Mouse (Mus musculus) left cerebral cortex, postnatal 14 days (tissue): ENCODE results near the gene Gm10203. TPM values are rescaled to one million over a fixed set of nuclear protein-coding genes. Genes with fewer than 3 reads are reported as not detected.

Experiments used
- DNase-seq, 2 experiments: peaks; one replicate each; pipeline ENCODE4 v3.0.0; 2021 to 2022; ENCODE audit warnings: low spot score in 2 of 2, mixed read lengths in 1 of 2
- intact Hi-C: fragments of 180-260 bp; cut with DNase I; formaldehyde crosslinking; loops from one replicate; pipeline ENCODE4 v1.15.1; 2025
- total RNA-seq, 2 experiments: library from RNA; stranded (reverse); gene quantifications; 2 replicates each; pipeline ENCODE4 v1.2.3; 2021

Gm10203 gene
- total RNA-seq, 2 experiments from 2014 or later = not detected

DNA sequence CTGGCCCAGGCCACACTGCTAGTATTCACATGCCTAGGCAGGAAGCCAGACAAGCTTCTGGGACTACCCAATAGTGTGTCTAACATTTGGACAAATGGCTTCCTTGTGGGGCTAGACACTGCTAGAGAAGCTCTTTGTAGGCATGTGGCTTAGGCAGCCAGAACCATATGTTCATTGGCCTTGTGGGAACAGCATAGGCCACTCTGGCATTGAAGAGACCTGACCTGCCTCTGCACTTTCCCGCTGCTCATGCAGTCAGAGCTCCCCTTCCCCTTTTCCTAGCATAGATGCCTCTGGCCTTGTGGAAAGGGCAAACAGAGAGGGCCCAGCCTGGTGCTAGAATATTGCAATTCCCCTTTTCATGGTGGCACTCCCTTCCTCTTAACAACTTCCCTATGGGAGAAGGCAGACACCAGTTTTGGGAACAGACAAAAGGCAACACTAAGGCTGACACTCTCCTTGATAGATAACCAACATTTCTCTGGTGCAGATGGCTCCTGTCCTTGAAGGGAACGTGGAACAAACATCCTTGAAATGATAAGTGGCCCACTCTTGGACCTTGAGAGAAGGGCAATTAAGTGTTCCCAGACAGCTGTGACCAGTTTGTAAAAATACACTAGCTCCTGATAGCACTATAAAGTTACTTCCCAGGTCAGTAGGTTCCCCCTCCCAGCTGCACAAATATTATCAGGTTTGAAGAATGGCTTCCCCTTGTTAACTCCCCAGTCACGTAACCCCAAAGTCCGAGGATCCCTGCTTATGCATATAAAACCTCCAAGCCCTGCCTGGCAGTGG, 44.1 kb downstream of the Gm10203 start:
- peak; percentile 14 to 18 for DNase-seq
- intact Hi-C loops = no loop called here

DNA sequence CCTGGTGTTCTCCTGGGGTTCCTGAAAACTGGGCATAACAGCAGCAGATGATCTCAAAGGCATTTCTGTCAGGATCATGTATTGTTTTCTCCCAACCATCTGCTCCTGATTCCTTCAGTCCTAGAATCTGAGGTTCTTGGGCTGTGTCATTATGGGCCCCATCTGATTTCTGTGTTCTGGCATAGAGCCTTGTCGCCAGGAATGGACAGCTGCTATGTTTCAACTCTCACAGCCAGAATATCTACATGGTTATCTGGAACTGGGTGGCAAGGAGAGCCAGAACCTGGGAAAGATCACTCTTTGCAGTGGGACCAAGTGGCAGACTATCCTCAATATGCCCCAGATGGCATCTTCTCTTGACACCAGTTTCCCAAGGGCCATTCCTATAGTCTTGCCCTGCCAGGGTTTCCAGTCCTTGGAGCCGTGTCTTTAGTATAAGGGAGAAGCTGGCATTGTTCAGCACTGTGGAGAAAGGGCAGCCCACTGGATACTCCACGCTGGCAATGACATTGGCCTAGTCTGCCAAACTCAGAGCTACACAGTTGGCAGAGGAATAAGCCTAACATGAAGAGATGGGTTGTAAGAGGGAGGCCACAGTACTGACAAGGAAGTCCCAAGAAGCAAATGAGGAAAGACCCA, 45.1 kb downstream of the Gm10203 start:
- intact Hi-C loops = no loop called here
- no peak for DNase-seq

DNA sequence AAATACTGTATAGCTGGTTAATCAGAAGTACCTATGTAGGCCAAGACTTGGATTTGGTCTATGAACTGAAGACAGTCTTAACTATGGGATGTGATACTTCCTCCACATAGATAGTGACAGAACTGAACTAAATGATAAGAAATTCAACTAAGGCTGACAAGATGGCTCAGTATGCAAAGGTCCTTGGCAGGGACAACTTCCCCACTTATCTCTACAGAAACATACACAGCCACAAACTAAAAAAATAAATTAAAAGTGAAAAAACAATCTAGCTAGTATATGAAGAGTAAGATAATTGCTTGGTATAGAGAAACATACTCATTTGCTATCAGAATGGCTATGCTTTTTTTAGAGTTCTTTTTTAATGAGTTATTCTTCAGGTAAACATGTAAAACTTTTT, 49.1 kb downstream of the Gm10203 start:
- DNase-seq = no peak
- intact Hi-C loops = no loop called here

Other genes with a start within 250 kb of the Gm10203 start
- gene Caprin2, start 233.9 kb upstream of the Gm10203 start, total RNA-seq = 1 to 10 TPM; 6.6 to 7.1 TPM
- gene Sinhcaf, start 183.7 kb upstream of the Gm10203 start, total RNA-seq = 1 to 10 TPM; 2.3 to 4.3 TPM
- gene Dennd5b, start 28.5 kb upstream of the Gm10203 start, total RNA-seq = 10 to 100 TPM; 52.9 to 59.1 TPM
- 1 to 10 TPM; 1.8 to 2.1 TPM for gene Etfbkmt, start 9.7 kb downstream of the Gm10203 start, total RNA-seq
- gene Amn1, start 58.5 kb downstream of the Gm10203 start, total RNA-seq = 10 to 100 TPM; 34.1 to 36.0 TPM
- gene Resf1, start 179.2 kb downstream of the Gm10203 start, total RNA-seq = 10 to 100 TPM; 13.7 to 15.8 TPM